Mouse (Mus musculus): Measurements from ENCODE around the gene Nefh. TPM values are rescaled to one million over a fixed set of nuclear protein-coding genes. Genes with fewer than 3 reads are reported as not detected.
A peak's percentile ranks its signal among the peaks of the same experiment; 100 is the strongest.

Gene Nefh
- polyA plus RNA-seq, 1 experiment from 2014 or later: 1.9 TPM

GRCm38 (mm10) chr11:4967549-4967948 lies 19.7 kb upstream of the Nefh start:
- ATAC-seq (ENCODE audit: insufficient read depth, low FRiP score, low TSS enrichment) (no peak), DNase-seq (ENCODE audit: low spot score) (no peak)
- 62% methylated on average over 2 of the region's 2 CpGs for WGBS
- Histone ChIP-seq H3K4me2 (ENCODE audit: low read depth) (no peak overlapping the region), H3K4me3 (ENCODE audit: low read depth, low read length) (no peak overlapping the region), H3K9ac (ENCODE audit: low read length) (no peak overlapping the region), H3K27me3 (ENCODE audit: control insufficient read depth, insufficient read depth, low read length) (no peaks in the 10 kb centered on the region), H3K27ac (ENCODE audit: low read depth, low read length) (no peak overlapping the region), H3K9me3 (ENCODE audit: control insufficient read depth, low read length) (no peaks in the 10 kb centered on the region), H3K4me1 (ENCODE audit: control insufficient read depth, insufficient read depth, low read length) (no peaks in the 10 kb centered on the region; the same call in 1 of the 2 replicates), H3K36me3 (ENCODE audit: control insufficient read depth, insufficient read depth, low read length) (no peaks in the 10 kb centered on the region)

GRCm38 (mm10) chr11:4966888-4967287 lies 19.0 kb upstream of the Nefh start:
- 52% methylated on average over 5 of the region's 5 CpGs for WGBS
- Histone ChIP-seq H3K9me3 (ENCODE audit: control insufficient read depth, low read length) (no peaks in the 10 kb centered on the region), H3K27me3 (ENCODE audit: control insufficient read depth, insufficient read depth, low read length) (no peaks in the 10 kb centered on the region), H3K4me2 (ENCODE audit: low read depth) (no peak overlapping the region), H3K27ac (ENCODE audit: low read depth, low read length) (no peak overlapping the region), H3K9ac (ENCODE audit: low read length) (no peak overlapping the region), H3K36me3 (ENCODE audit: control insufficient read depth, insufficient read depth, low read length) (no peaks in the 10 kb centered on the region), H3K4me3 (ENCODE audit: low read depth, low read length) (no peak overlapping the region), H3K4me1 (ENCODE audit: control insufficient read depth, insufficient read depth, low read length) (no peaks in the 10 kb centered on the region; the same call in 1 of the 2 replicates)
- no peak for DNase-seq (ENCODE audit: low spot score)
- no peak for ATAC-seq (ENCODE audit: insufficient read depth, low FRiP score, low TSS enrichment)

GRCm38 (mm10) chr11:4966325-4966724 lies 18.5 kb upstream of the Nefh start:
- no peak for ATAC-seq (ENCODE audit: insufficient read depth, low FRiP score, low TSS enrichment)
- H3K36me3 ChIP-seq (ENCODE audit: control insufficient read depth, insufficient read depth, low read length): no peaks in the 10 kb centered on the region
- H3K9ac ChIP-seq (ENCODE audit: low read length): no peak overlapping the region
- DNase-seq (ENCODE audit: low spot score): no peak
- no peak overlapping the region for H3K4me3 ChIP-seq (ENCODE audit: low read depth, low read length)
- no peaks in the 10 kb centered on the region; the same call in 1 of the 2 replicates for H3K4me1 ChIP-seq (ENCODE audit: control insufficient read depth, insufficient read depth, low read length)
- 67% methylated on average over 2 of the region's 2 CpGs for WGBS
- no peaks in the 10 kb centered on the region for H3K9me3 ChIP-seq (ENCODE audit: control insufficient read depth, low read length)
- H3K27me3 ChIP-seq (ENCODE audit: control insufficient read depth, insufficient read depth, low read length): no peaks in the 10 kb centered on the region
- no peak overlapping the region for H3K4me2 ChIP-seq (ENCODE audit: low read depth)
- H3K27ac ChIP-seq (ENCODE audit: low read depth, low read length): no peak overlapping the region

- 29% methylated on average over 6 of the region's 6 CpGs for WGBS
- Histone ChIP-seq H3K9ac (ENCODE audit: low read length) (no peak overlapping the region), H3K27me3 (ENCODE audit: control insufficient read depth, insufficient read depth, low read length) (no peaks in the 10 kb centered on the region), H3K4me1 (ENCODE audit: control insufficient read depth, insufficient read depth, low read length) (no peaks in the 10 kb centered on the region), H3K4me3 (ENCODE audit: low read depth, low read length) (no peak overlapping the region), H3K9me3 (ENCODE audit: control insufficient read depth, low read length) (no peaks in the 10 kb centered on the region), H3K36me3 (ENCODE audit: control insufficient read depth, insufficient read depth, low read length) (no peaks in the 10 kb centered on the region), H3K4me2 (ENCODE audit: low read depth) (no peak overlapping the region), H3K27ac (ENCODE audit: low read depth, low read length) (no peak overlapping the region)
- DNase-seq (ENCODE audit: low spot score) (no peak), ATAC-seq (ENCODE audit: insufficient read depth, low FRiP score, low TSS enrichment) (no peak)
These were observed 15.4 kb upstream of the Nefh start for GRCm38 (mm10) chr11:4963099-4963808.

- H3K9me3 ChIP-seq (ENCODE audit: control insufficient read depth, low read length): no peaks in the 10 kb centered on the region
- peaks cover 37% of the 10 kb centered on the region for H3K27me3 ChIP-seq (ENCODE audit: control insufficient read depth, insufficient read depth, low read length)
- no peak overlapping the region for H3K4me3 ChIP-seq (ENCODE audit: low read depth, low read length)
- ATAC-seq (ENCODE audit: insufficient read depth, low FRiP score, low TSS enrichment) (no peak; the same call in 1 of the 2 replicates), DNase-seq (ENCODE audit: low spot score) (no peak)
- H3K4me2 ChIP-seq (ENCODE audit: low read depth): no peak overlapping the region
- no peak overlapping the region for H3K27ac ChIP-seq (ENCODE audit: low read depth, low read length)
- H3K4me1 ChIP-seq (ENCODE audit: control insufficient read depth, insufficient read depth, low read length): no peaks in the 10 kb centered on the region; the same call in 1 of the 2 replicates
- no peaks in the 10 kb centered on the region for H3K36me3 ChIP-seq (ENCODE audit: control insufficient read depth, insufficient read depth, low read length)
- no peak overlapping the region for H3K9ac ChIP-seq (ENCODE audit: low read length)
- 1% methylated on average over 8 of the region's 8 CpGs for WGBS
These were observed 6.1 kb upstream of the Nefh start for GRCm38 (mm10) chr11:4953918-4954317.

GRCm38 (mm10) chr11:4953401-4953800 lies 5.5 kb upstream of the Nefh start:
- no peak overlapping the region for H3K4me3 ChIP-seq (ENCODE audit: low read depth, low read length)
- H3K9me3 ChIP-seq (ENCODE audit: control insufficient read depth, low read length): no peaks in the 10 kb centered on the region
- no peaks in the 10 kb centered on the region; the same call in 1 of the 2 replicates for H3K4me1 ChIP-seq (ENCODE audit: control insufficient read depth, insufficient read depth, low read length)
- no peak overlapping the region for H3K9ac ChIP-seq (ENCODE audit: low read length)
- H3K27me3 ChIP-seq (ENCODE audit: control insufficient read depth, insufficient read depth, low read length): peaks cover 42% of the 10 kb centered on the region
- ATAC-seq (ENCODE audit: insufficient read depth, low FRiP score, low TSS enrichment) (no peak), DNase-seq (ENCODE audit: low spot score) (no peak)
- H3K27ac ChIP-seq (ENCODE audit: low read depth, low read length): no peak overlapping the region
- no peaks in the 10 kb centered on the region for H3K36me3 ChIP-seq (ENCODE audit: control insufficient read depth, insufficient read depth, low read length)
- H3K4me2 ChIP-seq (ENCODE audit: low read depth): no peak overlapping the region
- WGBS: 2% methylated on average over 6 of the region's 6 CpGs

GRCm38 (mm10) chr11:4949256-4950044 lies 1.6 kb upstream of the Nefh start:
- Histone ChIP-seq H3K4me1 (ENCODE audit: control insufficient read depth, insufficient read depth, low read length) (peaks cover 12% of the 10 kb centered on the region), H3K27me3 (ENCODE audit: control insufficient read depth, insufficient read depth, low read length) (peaks cover 76% of the 10 kb centered on the region), H3K27ac (ENCODE audit: low read depth, low read length) (no peak overlapping the region), H3K36me3 (ENCODE audit: control insufficient read depth, insufficient read depth, low read length) (no peaks in the 10 kb centered on the region), H3K9me3 (ENCODE audit: control insufficient read depth, low read length) (no peaks in the 10 kb centered on the region), H3K4me3 (ENCODE audit: low read depth, low read length) (no peak overlapping the region), H3K4me2 (ENCODE audit: low read depth) (no peak overlapping the region; the same call in 1 of the 2 replicates), H3K9ac (ENCODE audit: low read length) (no peak overlapping the region)
- WGBS: 5% methylated on average over 23 of the region's 23 CpGs
- DNase-seq (ENCODE audit: low spot score) (peak; percentile 82), ATAC-seq (ENCODE audit: insufficient read depth, low FRiP score, low TSS enrichment) (no peak)

GRCm38 (mm10) chr11:4948792-4949191 lies 928 bp upstream of the Nefh start:
- Histone ChIP-seq H3K36me3 (ENCODE audit: control insufficient read depth, insufficient read depth, low read length) (no peaks in the 10 kb centered on the region), H3K4me2 (ENCODE audit: low read depth) (peak overlapping the region; percentile 7; the same call in 1 of the 2 replicates), H3K9ac (ENCODE audit: low read length) (no peak overlapping the region), H3K4me1 (ENCODE audit: control insufficient read depth, insufficient read depth, low read length) (peaks cover 12% of the 10 kb centered on the region), H3K27me3 (ENCODE audit: control insufficient read depth, insufficient read depth, low read length) (peaks cover 76% of the 10 kb centered on the region), H3K27ac (ENCODE audit: low read depth, low read length) (no peak overlapping the region), H3K9me3 (ENCODE audit: control insufficient read depth, low read length) (no peaks in the 10 kb centered on the region), H3K4me3 (ENCODE audit: low read depth, low read length) (no peak overlapping the region)
- no peak for DNase-seq (ENCODE audit: low spot score)
- 38% methylated on average over 8 of the region's 8 CpGs for WGBS
- ATAC-seq (ENCODE audit: insufficient read depth, low FRiP score, low TSS enrichment): no peak

All from neural tube, embryonic 11.5 days (tissue).